Mouse (Mus musculus) brown adipose tissue, adult 24 weeks (tissue): ENCODE results near the gene Dcaf4. TPM values are rescaled to one million over a fixed set of nuclear protein-coding genes. Genes with fewer than 3 reads are reported as not detected.

ENCODE experiments used
- H3K27ac ChIP-seq: fragments of 200-500 bp; replicated peaks from 2 replicates; pipeline ENCODE4 v1.5.1; 2012; ENCODE audit warnings: low read depth, mild to moderate bottlenecking, low read length
- H3K4me1 ChIP-seq: fragments of 200-500 bp; 2 replicates; pipeline ENCODE4 v1.6.1; 2012; ENCODE audit warnings: low read length, mixed read lengths; ENCODE audit not compliant: control insufficient read depth, insufficient read depth, insufficient read length
- H3K4me3 ChIP-seq: fragments of 200-500 bp; 2 replicates; pipeline ENCODE4 v1.5.1; 2012; ENCODE audit warnings: low read depth, mild to moderate bottlenecking, low read length, moderate library complexity; ENCODE audit not compliant: insufficient read depth
- polyA plus RNA-seq: library from polyadenylated mRNA; stranded (reverse); fragments of >200 nt; gene quantifications from 2 replicates; pipeline ENCODE4 v1.2.4, GENCODE M21; 2012; ENCODE audit not compliant: missing spikeins, insufficient read depth, insufficient read length

The Dcaf4 gene
- polyA plus RNA-seq, 1 experiment: 17.8 TPM

DNA sequence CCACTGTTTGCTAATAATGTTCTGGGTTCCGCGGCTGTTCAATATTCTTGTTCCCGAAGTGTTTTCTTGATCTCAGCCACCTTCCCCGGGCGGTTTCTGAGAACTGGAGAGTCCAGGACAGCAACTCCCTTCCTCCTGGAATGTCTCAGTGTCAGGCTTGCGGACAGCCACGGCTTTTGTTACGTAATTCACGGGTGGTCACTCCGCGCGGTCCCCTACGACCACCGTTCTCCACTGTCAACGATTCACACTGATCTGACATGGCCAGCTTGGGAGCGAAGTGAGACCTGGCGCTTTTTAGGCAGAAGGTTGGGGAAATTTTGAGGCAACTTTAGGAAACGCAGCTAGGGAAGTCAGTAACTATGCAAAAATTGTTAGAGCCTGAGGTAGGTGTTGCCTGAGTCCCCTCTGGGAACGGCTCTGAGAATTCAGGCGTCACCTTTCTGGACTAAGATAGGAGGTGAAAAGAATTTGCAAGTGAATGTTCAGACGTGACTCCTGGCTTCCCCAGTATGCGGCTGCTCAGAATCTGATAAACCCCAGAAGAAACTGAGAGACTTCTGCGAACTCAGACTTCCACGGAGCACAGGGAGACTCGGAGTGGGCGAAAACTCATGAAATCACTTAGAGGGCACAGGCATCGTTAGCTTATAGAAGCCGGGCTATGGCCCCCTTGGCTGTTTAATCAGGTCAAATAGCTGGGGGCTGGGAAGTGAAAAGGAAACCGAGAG, 31.9 kb upstream of the Dcaf4 start:
- H3K4me1 ChIP-seq: no peaks in the 10 kb centered on the region
- H3K4me3 ChIP-seq: peak overlapping the region; percentile 67
- H3K27ac ChIP-seq: peak overlapping the region; percentile 46

DNA sequence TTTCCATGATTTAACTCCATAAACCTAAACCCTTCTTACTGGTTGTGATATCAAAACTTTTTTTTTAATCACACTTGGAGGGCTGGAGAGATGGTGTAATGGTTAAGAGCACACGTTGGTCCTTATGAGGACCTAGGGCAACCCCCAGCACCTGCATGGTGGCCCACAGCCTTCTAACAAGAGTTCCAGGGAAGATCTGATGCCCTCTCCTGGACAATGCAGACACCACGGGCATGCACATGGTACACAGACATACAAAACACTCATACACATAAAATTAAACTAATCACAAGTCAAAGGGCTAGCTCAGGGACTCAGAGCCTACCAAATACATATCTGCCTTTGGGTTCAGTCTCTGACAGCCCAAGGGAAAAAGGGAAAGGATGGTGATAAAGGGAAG, 30.5 kb upstream of the Dcaf4 start:
- no peak overlapping the region for H3K27ac ChIP-seq
- H3K4me1 ChIP-seq: no peaks in the 10 kb centered on the region
- no peak overlapping the region for H3K4me3 ChIP-seq

DNA sequence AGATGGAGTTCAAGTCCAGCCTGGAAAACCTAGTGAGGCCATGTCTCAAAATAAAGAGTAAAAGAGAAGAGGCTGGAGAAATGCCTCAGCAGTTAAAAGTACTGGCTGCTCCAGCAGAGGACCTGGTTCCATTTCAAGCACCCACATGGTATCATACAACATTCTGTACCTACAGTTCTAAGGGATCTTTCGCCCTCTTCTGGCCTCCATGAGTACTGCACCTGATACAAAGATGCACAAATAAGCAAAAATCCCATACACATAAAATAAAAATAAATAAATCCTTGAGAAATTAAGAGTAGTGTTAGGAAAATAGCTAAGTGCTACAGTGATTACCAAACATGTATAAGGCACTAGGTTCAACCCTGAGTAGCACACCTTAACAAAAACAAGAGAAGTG, 28.7 kb upstream of the Dcaf4 start:
- Histone ChIP-seq H3K27ac (no peak overlapping the region), H3K4me1 (no peaks in the 10 kb centered on the region), H3K4me3 (no peak overlapping the region)

DNA sequence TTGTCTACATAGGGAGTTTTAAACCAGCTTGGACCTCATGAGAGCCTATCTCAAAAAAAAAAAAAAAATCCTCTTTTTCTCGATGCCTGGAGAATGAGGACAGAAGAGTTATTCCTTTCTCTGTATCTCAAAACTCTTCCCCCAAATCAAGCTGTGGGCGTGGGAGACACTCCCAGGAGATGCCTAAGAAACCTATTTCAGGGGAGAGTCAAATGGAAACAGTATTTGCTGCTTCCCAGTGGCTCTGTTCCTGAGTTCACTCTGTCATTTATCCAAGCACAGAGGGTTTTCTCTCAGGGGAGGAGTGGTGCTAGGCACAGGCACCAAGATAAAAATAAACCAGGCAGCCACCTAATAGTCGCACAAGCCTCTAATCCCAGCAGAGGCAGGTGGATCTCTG, 27.5 kb upstream of the Dcaf4 start:
- Histone ChIP-seq H3K4me1 (no peaks in the 10 kb centered on the region), H3K27ac (no peak overlapping the region), H3K4me3 (no peak overlapping the region)

DNA sequence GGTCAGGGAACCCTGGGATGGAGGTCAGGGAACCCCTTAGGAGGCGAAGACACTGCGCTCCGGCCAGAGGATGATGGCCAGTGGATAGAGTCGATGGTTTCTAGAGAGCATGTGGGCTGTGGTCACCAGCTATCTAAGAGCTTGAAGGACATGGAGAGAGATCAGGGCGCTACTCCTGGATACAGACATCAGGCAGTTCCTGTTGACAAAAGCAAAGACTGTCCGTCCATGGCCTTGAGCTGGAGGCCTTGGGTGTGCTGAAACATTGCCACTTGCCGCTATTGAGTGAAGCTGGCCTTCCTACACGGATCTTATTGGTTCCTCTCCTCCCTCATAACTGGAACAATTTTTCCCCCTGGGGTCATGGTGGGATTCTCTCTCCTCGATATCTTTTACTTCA, 26.1 kb upstream of the Dcaf4 start:
- Histone ChIP-seq H3K4me1 (no peaks in the 10 kb centered on the region), H3K4me3 (no peak overlapping the region), H3K27ac (no peak overlapping the region)

DNA sequence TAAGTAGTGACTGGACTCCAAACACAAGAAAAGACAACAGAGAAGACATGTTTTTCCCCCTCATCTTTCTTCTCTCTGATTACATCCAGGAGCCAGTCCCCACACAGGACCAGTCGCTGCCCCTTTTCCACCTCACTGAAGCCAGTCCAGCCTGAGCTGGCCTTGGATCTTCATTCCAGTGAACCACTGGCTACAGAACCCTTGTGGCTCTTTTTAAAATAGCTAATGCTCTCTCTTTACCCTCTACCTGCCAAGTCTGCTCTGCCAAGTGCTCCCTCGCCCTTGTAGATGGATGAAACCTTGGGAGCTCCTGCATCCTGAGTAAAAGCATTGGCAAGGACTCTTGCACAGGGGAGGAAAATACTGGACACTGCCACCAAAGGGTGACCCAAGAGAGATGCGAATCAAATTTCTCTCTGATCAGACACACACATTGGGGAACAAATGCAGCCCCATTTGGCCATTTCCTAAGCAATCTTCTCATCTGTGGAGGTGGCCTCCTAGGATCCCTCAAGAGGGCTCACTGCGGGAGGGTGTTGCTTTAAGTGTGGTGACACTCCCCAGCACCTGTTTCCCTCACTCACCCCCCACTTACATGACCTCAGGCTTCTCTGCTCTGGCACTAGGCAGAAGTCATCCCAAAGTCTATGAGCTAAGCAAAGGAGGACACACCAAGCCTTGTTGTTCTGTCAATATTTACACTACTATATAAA, 24.9 kb upstream of the Dcaf4 start:
- Histone ChIP-seq H3K27ac (no peak overlapping the region), H3K4me3 (no peak overlapping the region), H3K4me1 (no peaks in the 10 kb centered on the region)

DNA sequence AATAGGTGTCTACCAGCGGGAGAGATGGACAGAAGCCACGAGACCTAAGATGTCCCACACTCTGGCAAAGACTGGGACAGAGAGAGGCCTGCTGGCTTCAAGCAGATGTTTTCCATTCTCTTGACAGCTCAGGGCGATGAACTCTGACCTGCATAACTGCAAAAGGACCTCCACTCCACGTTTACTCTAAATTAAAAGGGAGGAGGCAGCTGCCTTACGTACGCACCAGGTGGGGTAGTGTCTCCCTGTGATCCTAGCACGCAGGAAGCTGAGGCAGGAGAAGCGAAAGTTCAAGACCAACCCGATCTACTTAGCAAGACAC, 24.3 kb upstream of the Dcaf4 start:
- no peak overlapping the region for H3K27ac ChIP-seq

DNA sequence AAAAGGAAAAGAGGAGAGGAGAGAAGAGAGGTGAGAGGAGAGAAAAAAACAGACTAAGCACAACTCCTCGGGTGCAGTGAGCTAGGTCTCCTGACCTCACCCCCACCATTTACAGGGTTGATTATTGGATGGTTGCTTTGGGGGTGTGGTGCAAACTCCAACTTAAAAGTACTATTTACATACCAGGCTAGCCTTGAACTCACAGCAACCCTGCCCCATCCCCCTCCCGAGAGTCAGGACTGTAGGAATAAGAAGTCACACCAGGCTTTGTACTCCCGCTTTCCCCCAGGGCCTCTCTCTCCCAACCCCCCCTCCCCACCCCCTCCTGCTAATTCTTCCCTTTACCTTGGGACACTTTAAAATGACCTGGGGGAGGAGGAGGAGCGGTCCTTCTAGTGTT, 23.9 kb upstream of the Dcaf4 start:
- Histone ChIP-seq H3K4me3 (no peak overlapping the region), H3K4me1 (no peaks in the 10 kb centered on the region), H3K27ac (no peak overlapping the region)

More for the DNA sequence above, 24.3 kb upstream of the Dcaf4 start:
- H3K4me1 ChIP-seq: no peaks in the 10 kb centered on the region
- H3K4me3 ChIP-seq: no peak overlapping the region

DNA sequence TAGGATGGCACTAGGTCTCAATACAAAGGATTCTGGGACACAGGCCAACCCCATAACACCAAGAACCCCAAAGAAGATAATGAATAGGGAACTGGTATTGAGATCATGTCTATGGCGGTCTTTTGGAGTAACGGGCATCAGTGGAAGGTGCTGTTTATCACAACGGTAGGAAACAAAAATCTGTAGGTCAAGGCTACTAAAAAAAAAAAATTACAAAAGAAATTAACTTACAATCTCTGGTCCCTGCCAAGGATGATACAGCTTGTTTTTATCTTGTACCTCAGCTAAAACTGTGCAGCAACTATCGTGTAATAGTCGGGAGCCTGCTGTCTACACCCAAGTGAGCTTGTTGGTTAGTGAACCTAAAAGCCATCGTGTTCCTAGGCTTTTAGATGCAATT, 23.5 kb upstream of the Dcaf4 start:
- H3K4me3 ChIP-seq: no peak overlapping the region
- no peaks in the 10 kb centered on the region for H3K4me1 ChIP-seq
- H3K27ac ChIP-seq: no peak overlapping the region

DNA sequence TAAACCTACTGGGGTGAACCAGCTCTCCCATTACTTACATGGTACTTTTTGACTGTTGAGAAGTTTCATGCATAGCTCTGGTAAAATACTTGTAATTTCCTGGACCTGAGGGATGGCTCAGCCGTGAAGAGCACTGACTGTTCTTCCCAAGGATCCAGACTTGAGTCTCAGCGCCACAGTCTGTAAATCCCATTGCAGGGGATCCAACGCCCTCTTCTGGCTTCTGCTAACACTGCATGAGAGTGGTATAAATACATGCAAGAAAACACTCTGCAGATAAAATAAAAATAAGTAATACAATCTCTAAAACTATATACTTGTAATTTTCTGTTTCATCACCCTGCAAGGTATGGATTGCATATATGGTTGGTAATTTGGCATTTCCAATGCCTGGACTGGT, 22.3 kb upstream of the Dcaf4 start:
- no peak overlapping the region for H3K4me3 ChIP-seq
- H3K27ac ChIP-seq: no peak overlapping the region
- H3K4me1 ChIP-seq: no peaks in the 10 kb centered on the region

DNA sequence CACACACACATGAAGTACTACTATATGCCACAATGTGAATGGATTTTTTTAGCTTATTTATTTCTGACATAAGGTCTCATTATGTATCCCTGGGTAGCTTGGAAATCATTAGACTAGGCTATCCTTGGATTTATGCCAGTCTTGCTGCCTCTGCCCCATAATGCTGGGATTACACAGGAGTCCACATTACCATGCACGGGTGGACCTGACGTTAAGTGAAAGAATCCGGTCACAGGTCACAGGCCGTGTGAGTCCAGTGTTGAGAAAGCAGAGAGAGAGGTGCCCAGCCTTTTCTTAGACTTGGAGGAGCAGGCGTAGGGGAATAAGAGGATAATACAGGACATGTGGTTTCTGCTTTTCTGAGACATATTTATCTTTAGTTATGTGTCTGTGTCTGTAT, 21.0 kb upstream of the Dcaf4 start:
- no peak overlapping the region for H3K4me3 ChIP-seq

DNA sequence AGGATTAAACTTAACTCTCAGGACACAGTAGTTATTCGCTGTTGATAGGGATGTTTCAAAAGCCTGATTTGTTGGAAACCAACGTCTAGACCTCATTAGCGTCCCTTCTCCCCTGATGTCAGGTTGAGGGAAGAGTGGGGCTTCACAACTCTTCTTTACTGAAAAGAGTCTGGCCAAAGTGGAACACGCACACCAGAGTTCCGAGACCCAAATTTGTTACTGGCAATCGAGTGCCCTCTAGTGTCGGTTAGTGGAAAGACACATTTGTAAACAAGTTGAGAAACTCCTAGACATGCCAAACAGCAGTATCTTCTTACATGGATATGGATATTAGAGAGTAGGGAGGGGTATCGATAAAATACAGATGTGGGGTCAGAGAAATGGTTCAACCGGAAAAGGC, 18.1 kb upstream of the Dcaf4 start:
- no peak overlapping the region for H3K4me3 ChIP-seq
- H3K4me1 ChIP-seq: no peaks in the 10 kb centered on the region
- no peak overlapping the region for H3K27ac ChIP-seq

More for the DNA sequence above, 21.0 kb upstream of the Dcaf4 start:
- no peaks in the 10 kb centered on the region for H3K4me1 ChIP-seq
- no peak overlapping the region for H3K27ac ChIP-seq

DNA sequence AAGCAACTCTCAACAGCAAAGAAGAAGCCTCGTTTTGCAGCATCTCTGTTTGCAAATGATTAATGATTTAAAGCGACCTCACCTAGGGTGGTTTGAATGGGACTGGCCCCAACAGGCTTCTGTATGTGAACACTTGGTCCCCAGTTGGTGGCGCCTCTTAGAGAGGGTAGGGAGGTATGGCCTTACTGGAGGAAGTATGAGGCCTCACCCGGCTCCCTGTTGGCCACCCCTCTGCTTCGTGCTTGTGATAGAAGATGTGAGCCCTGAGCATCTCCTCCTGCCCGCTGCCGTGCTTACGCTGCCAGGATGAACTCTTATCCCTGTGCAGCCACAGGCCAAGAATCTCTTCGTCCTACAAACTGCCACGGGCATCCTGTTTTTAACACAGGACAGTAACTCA, 13.7 kb upstream of the Dcaf4 start:
- Histone ChIP-seq H3K4me3 (no peak overlapping the region), H3K4me1 (no peaks in the 10 kb centered on the region), H3K27ac (no peak overlapping the region)

DNA sequence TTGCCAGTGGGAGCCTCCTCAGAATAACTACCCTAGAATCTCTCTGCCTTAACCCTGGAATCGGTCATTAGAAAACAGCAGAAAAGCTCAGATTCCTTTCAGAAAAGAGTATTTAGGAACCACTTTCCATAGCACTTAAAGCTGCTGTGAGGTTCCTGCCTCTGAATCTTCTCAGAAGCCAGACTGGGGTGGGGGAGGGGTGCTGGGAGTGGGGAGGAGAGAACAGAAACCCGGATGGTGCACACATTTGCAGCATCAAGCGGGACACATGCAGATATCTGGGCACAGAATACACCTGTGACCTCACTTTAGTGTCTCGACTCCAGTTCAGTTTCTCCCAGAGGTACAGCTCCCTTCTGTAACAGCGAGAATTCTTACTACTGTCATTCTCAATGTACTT, 9.7 kb upstream of the Dcaf4 start:
- Histone ChIP-seq H3K4me1 (0 out of 2 replicates have a peak, but pooled peaks cover 2% of the 10 kb centered on the region), H3K4me3 (no peak overlapping the region), H3K27ac (no peak overlapping the region)

DNA sequence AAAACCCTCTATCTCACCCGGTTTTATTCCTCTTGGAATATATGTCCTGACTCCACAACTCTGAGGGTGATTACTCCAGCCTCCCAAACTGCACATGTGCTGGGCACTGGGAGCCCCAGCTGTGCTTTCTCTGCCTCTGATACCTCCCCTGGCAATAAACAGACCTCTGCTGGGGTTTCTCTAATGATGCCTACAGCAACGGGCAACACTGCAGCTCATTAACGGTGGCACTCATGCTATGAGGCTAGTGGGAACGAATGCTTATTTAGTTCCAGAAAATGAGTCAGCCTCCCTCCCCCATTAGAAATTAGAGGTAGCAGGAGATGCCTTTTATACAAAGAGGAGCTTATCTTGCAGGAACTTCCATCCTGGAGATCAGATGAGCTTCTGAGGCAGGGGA, 7.5 kb upstream of the Dcaf4 start:
- Histone ChIP-seq H3K4me3 (no peak overlapping the region), H3K27ac (no peak overlapping the region), H3K4me1 (0 out of 2 replicates have a peak, but pooled peaks cover 2% of the 10 kb centered on the region)

DNA sequence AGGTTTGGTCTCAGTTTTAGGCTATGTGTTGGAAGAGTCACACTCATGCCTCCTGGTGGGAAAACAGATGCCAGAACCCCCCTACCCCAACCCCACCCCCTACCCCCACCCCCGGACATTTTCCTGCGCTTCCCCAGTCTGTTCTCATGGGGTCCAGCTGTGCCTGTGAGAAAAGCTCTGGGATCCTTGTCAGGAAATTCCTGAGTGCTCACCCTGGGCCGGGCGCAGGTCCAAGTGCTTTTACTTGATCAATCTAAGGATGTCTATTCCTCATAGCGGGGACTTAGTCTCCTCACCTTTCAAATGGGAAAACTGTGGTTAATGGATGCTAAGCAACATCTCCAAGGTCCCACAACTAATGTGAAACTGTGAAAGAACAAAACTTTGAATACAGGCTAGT, 7.1 kb upstream of the Dcaf4 start:
- H3K4me1 ChIP-seq: 0 out of 2 replicates have a peak, but pooled peaks cover 2% of the 10 kb centered on the region
- H3K27ac ChIP-seq: no peak overlapping the region
- H3K4me3 ChIP-seq: no peak overlapping the region
